Mouse (Mus musculus) cerebellum, adult 11-12 months (tissue): ENCODE measurements at regions not wholly inside any gene's neighbourhood (a gene's known extent, or its start where the extent isn't known, plus 50 kb on each side); places are given as distances from the start of the nearest gene placed in this dataset.

Source experiments
- DNase-seq: peaks from one replicate; pipeline ENCODE4 v3.0.0; 2022

GRCm38 (mm10) chr10:111695918-111696760 lies 190.1 kb downstream of the Phlda1 start:
- DNase-seq = no peak

- no peak for DNase-seq
These were observed 190.9 kb downstream of the Phlda1 start for GRCm38 (mm10) chr10:111696987-111697386.

GRCm38 (mm10) chr10:111699557-111700508 lies 193.7 kb downstream of the Phlda1 start:
- no peak for DNase-seq

- DNase-seq = no peak
These were observed 194.5 kb downstream of the Phlda1 start for GRCm38 (mm10) chr10:111700570-111700969.

- DNase-seq = no peak
These were observed 195.1 kb downstream of the Phlda1 start for GRCm38 (mm10) chr10:111701138-111701537.

GRCm38 (mm10) chr10:111702435-111702834 lies 196.3 kb downstream of the Phlda1 start:
- no peak for DNase-seq

GRCm38 (mm10) chr10:111703447-111703846 lies 197.4 kb downstream of the Phlda1 start:
- DNase-seq = no peak

GRCm38 (mm10) chr10:111711519-111712113 lies 205.5 kb downstream of the Phlda1 start:
- DNase-seq = no peak

GRCm38 (mm10) chr10:111712991-111713390 lies 206.9 kb downstream of the Phlda1 start:
- no peak for DNase-seq

- no peak for DNase-seq
These were observed 207.6 kb downstream of the Phlda1 start for GRCm38 (mm10) chr10:111713676-111714075.

GRCm38 (mm10) chr10:111715172-111715571 lies 209.1 kb downstream of the Phlda1 start:
- no peak for DNase-seq

GRCm38 (mm10) chr10:111719632-111720031 lies 213.5 kb downstream of the Phlda1 start:
- DNase-seq = no peak

- no peak for DNase-seq
These were observed 215.0 kb downstream of the Phlda1 start for GRCm38 (mm10) chr10:111721068-111721467.

- no peak for DNase-seq
These were observed 217.8 kb downstream of the Phlda1 start for GRCm38 (mm10) chr10:111723885-111724284.

- DNase-seq = no peak
These were observed 218.7 kb downstream of the Phlda1 start for GRCm38 (mm10) chr10:111724574-111725414.

- no peak for DNase-seq
These were observed 229.9 kb downstream of the Phlda1 start for GRCm38 (mm10) chr10:111736026-111736425.

- DNase-seq = no peak
These were observed 232.9 kb upstream of the Krr1 start for GRCm38 (mm10) chr10:111739471-111740138.

- DNase-seq = no peak
These were observed 231.7 kb upstream of the Krr1 start for GRCm38 (mm10) chr10:111740586-111741265.

GRCm38 (mm10) chr10:111741301-111741945 lies 231.0 kb upstream of the Krr1 start:
- no peak for DNase-seq

GRCm38 (mm10) chr10:111743291-111743690 lies 229.2 kb upstream of the Krr1 start:
- DNase-seq = no peak
